Comparison of ENCODE assay signal across 8 mouse cellular contexts in the genomic region with DNA sequence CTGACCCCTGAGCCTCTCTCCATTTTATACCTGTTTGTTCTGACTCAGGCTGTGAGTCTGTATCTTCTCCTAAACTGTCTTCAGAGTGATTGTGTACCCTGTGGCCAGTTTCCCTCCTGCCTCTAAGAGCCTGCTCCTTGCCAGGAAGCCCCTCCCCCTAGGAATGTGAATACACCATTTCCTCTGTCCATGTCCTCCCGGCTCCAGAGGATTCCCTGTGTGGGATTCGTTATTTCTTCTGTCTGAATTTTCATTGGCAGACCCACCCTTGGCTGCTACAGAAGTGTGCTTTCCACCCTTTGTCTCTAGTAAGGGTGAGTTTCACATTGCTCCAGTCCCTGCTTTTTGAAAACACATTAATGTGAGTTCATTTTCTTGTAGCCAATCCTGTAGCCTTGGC. TPM values are rescaled to one million over a fixed set of nuclear protein-coding genes. Genes with fewer than 3 reads are reported as not detected.
DNase-seq lines count a peak whose midpoint lies in the region; ATAC-seq lines count a peak whose summit lies in the region.

No protein-coding gene starts in this region.

- H3K4me3 ChIP-seq in heart, embryonic 15.5 days = no peak overlapping the region
- no peak overlapping the region for H3K4me3 ChIP-seq in limb, embryonic 10.5 days
- H3K4me3 ChIP-seq in stomach, embryonic 14.5 days (ENCODE audit: low read depth, low read length) = no peak overlapping the region

- peaks cover 52% of the 10 kb centered on the region for H3K4me1 ChIP-seq in heart, embryonic 15.5 days (replicated peaks)
- H3K4me1 ChIP-seq in limb, embryonic 10.5 days = peaks cover 60% of the 10 kb centered on the region
- peaks cover 19% of the 10 kb centered on the region for H3K4me1 ChIP-seq in stomach, embryonic 14.5 days (ENCODE audit: control insufficient read depth, insufficient read depth, low read length)

- peak overlapping the region; percentile 72 for H3K27ac ChIP-seq in heart, embryonic 15.5 days
- peak overlapping the region; percentile 65 for H3K27ac ChIP-seq in limb, embryonic 10.5 days
- peak overlapping the region; percentile 46; the same call in 1 of the 2 replicates for H3K27ac ChIP-seq in stomach, embryonic 14.5 days (ENCODE audit: low read length)

- no peaks in the 10 kb centered on the region for H3K36me3 ChIP-seq in heart, embryonic 15.5 days
- H3K36me3 ChIP-seq in limb, embryonic 10.5 days = 0 out of 2 replicates have a peak, but pooled peaks cover 4% of the 10 kb centered on the region
- no peaks in the 10 kb centered on the region for H3K36me3 ChIP-seq in stomach, embryonic 14.5 days (ENCODE audit: control insufficient read depth, insufficient read depth, low read length)

- peak; percentile 62 for DNase-seq in adrenal gland, postnatal 14 days
- DNase-seq in adrenal gland, postnatal 25 days = no peak
- peak; percentile 44 for DNase-seq in embryo, embryonic 9.5 days (ENCODE audit: extremely low spot score)
- peak; percentile 42 for DNase-seq in limb, embryonic 10.5 days (ENCODE audit: low spot score)
- DNase-seq in c-Kit-positive CD71-positive TER-119-positive erythroid progenitor cells, embryonic 14.5 days (ENCODE audit: low spot score) = no peak
- no peak for DNase-seq in left cerebral cortex, postnatal 14 days (ENCODE audit: low spot score in 2 of 2)

- no peaks in the 10 kb centered on the region for H3K27me3 ChIP-seq in heart, embryonic 15.5 days
- H3K27me3 ChIP-seq in limb, embryonic 10.5 days (ENCODE audit: low read depth, poor library complexity, severe bottlenecking) = no peaks in the 10 kb centered on the region
- no peaks in the 10 kb centered on the region for H3K27me3 ChIP-seq in stomach, embryonic 14.5 days (ENCODE audit: control insufficient read depth, insufficient read depth, low read length)

- H3K9me3 ChIP-seq in heart, embryonic 15.5 days (replicated peaks) = no peaks in the 10 kb centered on the region
- no peaks in the 10 kb centered on the region for H3K9me3 ChIP-seq in limb, embryonic 10.5 days (replicated peaks)
- H3K9me3 ChIP-seq in stomach, embryonic 14.5 days (ENCODE audit: control insufficient read depth, low read depth, low read length) = no peaks in the 10 kb centered on the region

- peak; percentile 80 for ATAC-seq in heart, embryonic 15.5 days (replicated peaks; ENCODE audit: insufficient number of reproducible peaks, insufficient read depth, low FRiP score, low read depth)
- peak; percentile 82; the same call in 1 of the 2 replicates for ATAC-seq in stomach, embryonic 14.5 days (ENCODE audit: insufficient number of reproducible peaks, insufficient read depth, low FRiP score, low read depth)

- H3K9ac ChIP-seq in heart, embryonic 15.5 days = no peak overlapping the region
- H3K9ac ChIP-seq in stomach, embryonic 14.5 days (replicated peaks; ENCODE audit: low read depth, low read length) = no peak overlapping the region

- intact Hi-C loops in left cerebral cortex, postnatal 14 days (cut with DNase I) = no loop called here

- WGBS in heart, embryonic 15.5 days = 5% methylated on average over 2 of the region's 2 CpGs
- WGBS in limb, embryonic 10.5 days = 6% methylated on average over 2 of the region's 2 CpGs
- WGBS in stomach, embryonic 14.5 days = 1% methylated on average over 2 of the region's 2 CpGs

- no peak overlapping the region for H3K4me2 ChIP-seq in heart, embryonic 15.5 days
- H3K4me2 ChIP-seq in stomach, embryonic 14.5 days (replicated peaks; ENCODE audit: low read depth, low read length) = no peak overlapping the region

RNA-seq across cellular contexts. Expression of a gene that starts 35.4 kb away (rescaled TPM):
- total RNA-seq in adrenal gland, postnatal 14 days (2021) = 14.5 and 17.0 TPM in 2 replicates
- 7.3 and 9.9 TPM in 2 replicates for total RNA-seq in adrenal gland, postnatal 25 days (2021)
- polyA plus RNA-seq in heart, embryonic 15.5 days (2015; fragmentation: Nextera tagmentation; extraction: Ambion mirVana) = 11.0 and 18.0 TPM in 2 replicates
- polyA plus RNA-seq in limb, embryonic 10.5 days (2016; fragmentation: Nextera tagmentation; extraction: Ambion mirVana) = 0.99 and 3.5 TPM in 2 replicates
- 13.8 and 16.9 TPM in 2 replicates for polyA plus RNA-seq in stomach, embryonic 14.5 days (2014; fragmentation: Nextera tagmentation; extraction: Ambion mirVana)
- total RNA-seq in left cerebral cortex, postnatal 14 days (2021) = 1 to 10 TPM; 5.0 to 5.2 TPM

RNA-seq across cellular contexts. Expression of a gene that starts 44.7 kb away (rescaled TPM):
- total RNA-seq in adrenal gland, postnatal 14 days (2021) = 14.5 and 15.8 TPM in 2 replicates
- total RNA-seq in adrenal gland, postnatal 25 days (2021) = 22.4 and 23.9 TPM in 2 replicates
- polyA plus RNA-seq in heart, embryonic 15.5 days (2015; fragmentation: Nextera tagmentation; extraction: Ambion mirVana) = 14.4 and 17.5 TPM in 2 replicates
- 38.0 and 39.9 TPM in 2 replicates for polyA plus RNA-seq in limb, embryonic 10.5 days (2016; fragmentation: Nextera tagmentation; extraction: Ambion mirVana)
- 26.7 and 29.1 TPM in 2 replicates for polyA plus RNA-seq in stomach, embryonic 14.5 days (2014; fragmentation: Nextera tagmentation; extraction: Ambion mirVana)
- total RNA-seq in left cerebral cortex, postnatal 14 days (2021) = 10 to 100 TPM; 10.0 to 10.2 TPM

RNA-seq across cellular contexts. Expression of a gene that starts 57.1 kb away (rescaled TPM):
- 22.3 and 28.5 TPM in 2 replicates for total RNA-seq in adrenal gland, postnatal 14 days (2021)
- total RNA-seq in adrenal gland, postnatal 25 days (2021) = 29.2 and 34.4 TPM in 2 replicates
- 17.2 and 20.5 TPM in 2 replicates for polyA plus RNA-seq in heart, embryonic 15.5 days (2015; fragmentation: Nextera tagmentation; extraction: Ambion mirVana)
- 32.7 and 35.3 TPM in 2 replicates for polyA plus RNA-seq in limb, embryonic 10.5 days (2016; fragmentation: Nextera tagmentation; extraction: Ambion mirVana)
- polyA plus RNA-seq in stomach, embryonic 14.5 days (2014; fragmentation: Nextera tagmentation; extraction: Ambion mirVana) = 20.1 and 20.5 TPM in 2 replicates
- 10 to 100 TPM; 22.0 to 23.7 TPM for total RNA-seq in left cerebral cortex, postnatal 14 days (2021)

RNA-seq across cellular contexts. Expression of a gene that starts 59.6 kb away (rescaled TPM):
- total RNA-seq in adrenal gland, postnatal 14 days (2021) = 29.5 and 32.6 TPM in 2 replicates
- 37.8 and 42.2 TPM in 2 replicates for total RNA-seq in adrenal gland, postnatal 25 days (2021)
- polyA plus RNA-seq in heart, embryonic 15.5 days (2015; fragmentation: Nextera tagmentation; extraction: Ambion mirVana) = 12.4 and 13.1 TPM in 2 replicates
- 0.90 and 1.3 TPM in 2 replicates for polyA plus RNA-seq in limb, embryonic 10.5 days (2016; fragmentation: Nextera tagmentation; extraction: Ambion mirVana)
- polyA plus RNA-seq in stomach, embryonic 14.5 days (2014; fragmentation: Nextera tagmentation; extraction: Ambion mirVana) = 0.88 and 1.7 TPM in 2 replicates
- total RNA-seq in left cerebral cortex, postnatal 14 days (2021) = 10 to 100 TPM; 59.5 to 65.9 TPM

Comparison
In these comparisons a context has a peak if more than half of its experiments do, and no peak if none do; other contexts are left out.
1. DNase-seq: peak in adrenal gland, postnatal 14 days (single experiment), embryo, embryonic 9.5 days (single experiment) and limb, embryonic 10.5 days (single experiment); none in adrenal gland, postnatal 25 days (single experiment), c-Kit-positive CD71-positive TER-119-positive erythroid progenitor cells, embryonic 14.5 days (single experiment) and left cerebral cortex, postnatal 14 days (0 of 2).
2. Peak in every context shown above with its lines, with median percentiles within 50 percentile points of each other: H3K27ac ChIP-seq.